Mouse (Mus musculus) liver, embryonic 15.5 days (tissue): ENCODE data around the gene Jpt2. TPM values are rescaled to one million over a fixed set of nuclear protein-coding genes. Genes with fewer than 3 reads are reported as not detected.

Experiments
- ATAC-seq: fragments of 200-750 bp; cut with Nextera tagmentation; 2 replicates; pipeline ENCODE4 v1.8.0; 2017; ENCODE audit warnings: moderate number of reproducible peaks, mild to moderate bottlenecking, moderate library complexity; ENCODE audit not compliant: insufficient read depth
- H3K27ac ChIP-seq: fragments of 300-500 bp; sonication (generic); replicated peaks from 2 replicates; pipeline ENCODE4 v1.5.1; 2015; ENCODE audit warnings: mild to moderate bottlenecking, inconsistent platforms
- H3K27me3 ChIP-seq: fragments of 300-500 bp; sonication (generic); 2 replicates; pipeline ENCODE4 v1.6.1; 2015; ENCODE audit warnings: mild to moderate bottlenecking, inconsistent platforms
- H3K36me3 ChIP-seq: fragments of 300-500 bp; sonication (generic); replicated peaks from 2 replicates; pipeline ENCODE4 v1.6.1; 2015; ENCODE audit warnings: moderate library complexity, mild to moderate bottlenecking, inconsistent platforms
- H3K4me1 ChIP-seq: fragments of 300-500 bp; sonication (generic); replicated peaks from 2 replicates; pipeline ENCODE4 v1.6.1; 2015; ENCODE audit warnings: inconsistent platforms
- H3K4me2 ChIP-seq: fragments of 300-500 bp; sonication (generic); 2 replicates; pipeline ENCODE4 v1.6.1; 2015; ENCODE audit warnings: moderate library complexity, mild to moderate bottlenecking, inconsistent platforms
- H3K4me3 ChIP-seq: fragments of 300-500 bp; sonication (generic); replicated peaks from 2 replicates; pipeline ENCODE4 v1.5.1; 2015; ENCODE audit warnings: mild to moderate bottlenecking, inconsistent platforms
- H3K9ac ChIP-seq: fragments of 300-500 bp; sonication (generic); 2 replicates; pipeline ENCODE4 v1.6.1; 2015; ENCODE audit warnings: moderate library complexity, mild to moderate bottlenecking, inconsistent platforms
- H3K9me3 ChIP-seq: fragments of 300-500 bp; sonication (generic); replicated peaks from 2 replicates; pipeline ENCODE4 v1.6.1; 2016; ENCODE audit warnings: inconsistent platforms
- WGBS: fragments of 180-500 bp; shearing (Covaris S2); methylation state at CpG from one replicate; pipeline ENCODE4 v1.1.7; 2015; ENCODE audit warnings: mixed read lengths; ENCODE audit not compliant: insufficient replicate concordance; 5-methylcytosine and 5-hydroxymethylcytosine counted together
- polyA plus RNA-seq: library from polyadenylated mRNA; unstranded; fragments of >200 nt; fragmentation: Nextera tagmentation; extraction: Ambion mirVana; gene quantifications from 2 replicates; pipeline ENCODE4 v1.2.1, GENCODE M21; 2015

Gene Jpt2
- polyA plus RNA-seq, 1 experiment from 2014 or later: 62.4 TPM

DNA sequence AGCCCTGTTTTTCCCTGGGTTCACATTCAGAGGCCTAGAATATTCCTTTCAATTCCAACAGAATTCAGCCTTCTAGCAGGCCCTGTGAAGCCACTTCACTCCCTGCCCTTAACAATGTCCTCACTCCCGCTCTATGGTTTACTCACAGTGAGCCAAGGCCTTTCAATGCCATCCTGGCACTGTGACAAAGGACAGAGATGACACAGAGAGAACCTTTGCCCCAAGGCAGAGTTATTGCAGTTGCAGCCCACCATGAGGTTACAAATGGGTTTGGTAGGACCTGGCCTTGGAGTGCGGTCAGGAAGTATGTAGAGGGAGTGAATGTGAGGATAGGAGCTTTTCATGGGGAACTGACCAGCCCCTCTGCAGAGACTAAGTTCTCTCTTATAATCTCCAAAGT is 52.9 kb downstream of the Jpt2 start:
- 0 out of 2 replicates have a peak overlapping the region, but pooled peaks have one; percentile 12 for H3K27ac ChIP-seq
- no peak overlapping the region for H3K9ac ChIP-seq
- ATAC-seq: no peak
- H3K4me3 ChIP-seq: no peak overlapping the region
- no peaks in the 10 kb centered on the region for H3K27me3 ChIP-seq
- no peak overlapping the region for H3K4me2 ChIP-seq
- no peaks in the 10 kb centered on the region for H3K9me3 ChIP-seq
- H3K36me3 ChIP-seq: peaks cover 100% of the 10 kb centered on the region
- H3K4me1 ChIP-seq: peaks cover 21% of the 10 kb centered on the region
- WGBS: 90% methylated on average over 2 of the region's 2 CpGs

- Histone ChIP-seq H3K27me3 (no peaks in the 10 kb centered on the region), H3K9ac (0 out of 2 replicates have a peak overlapping the region, but pooled peaks have one; percentile 45), H3K4me3 (no peak overlapping the region), H3K4me1 (peaks cover 44% of the 10 kb centered on the region), H3K4me2 (peak overlapping the region; percentile 69), H3K9me3 (no peaks in the 10 kb centered on the region), H3K36me3 (peaks cover 100% of the 10 kb centered on the region), H3K27ac (peak overlapping the region; percentile 98)
- 88% methylated on average over 9 of the region's 9 CpGs for WGBS
- ATAC-seq: no peak
These were observed 56.7 kb downstream of the Jpt2 start for GRCm38 (mm10) chr17:24903767-24904166.

DNA sequence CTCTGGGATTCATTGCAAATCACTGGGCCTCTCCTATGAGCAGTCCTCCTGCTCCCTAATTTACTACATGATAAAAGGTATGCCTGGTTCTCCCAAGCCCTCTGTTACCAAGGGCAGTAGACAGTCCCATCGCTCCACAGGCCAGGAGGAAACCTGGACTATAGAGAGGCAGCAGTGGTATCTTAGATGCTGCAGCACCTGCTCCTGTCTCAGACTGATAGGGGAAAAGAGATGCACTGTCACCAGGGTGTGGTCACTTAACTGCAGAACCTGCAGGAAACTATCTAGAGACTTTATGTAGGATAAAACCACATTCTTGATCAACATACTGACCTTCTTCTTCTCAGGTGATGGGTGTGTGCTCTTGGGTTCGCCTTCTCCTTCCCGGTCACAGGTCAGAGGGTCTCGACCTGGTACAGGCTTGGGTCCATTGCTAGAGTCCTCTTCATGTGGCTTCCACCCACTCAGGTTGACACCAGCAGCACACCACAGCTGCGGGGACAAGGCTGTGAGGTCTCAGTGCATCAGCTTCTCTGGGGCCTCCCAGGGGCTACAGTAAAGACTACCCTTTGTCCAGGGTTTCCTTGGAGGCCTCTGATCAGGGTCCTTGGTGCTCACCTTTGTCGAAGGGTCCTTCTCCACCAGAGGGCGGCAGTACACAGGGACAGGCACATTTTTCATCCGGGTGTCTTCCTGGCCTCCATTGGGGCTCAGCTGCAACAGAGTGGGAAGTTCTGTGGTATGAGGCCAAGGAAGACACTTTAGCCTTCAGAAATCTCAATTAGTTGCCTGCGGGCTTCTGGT is 57.6 kb downstream of the Jpt2 start:
- peak overlapping the region; percentile 45 for H3K9ac ChIP-seq
- H3K4me3 ChIP-seq: peak overlapping the region; percentile 32
- H3K36me3 ChIP-seq: peaks cover 100% of the 10 kb centered on the region
- H3K9me3 ChIP-seq: no peaks in the 10 kb centered on the region
- H3K4me1 ChIP-seq: peaks cover 53% of the 10 kb centered on the region
- 30% methylated on average over 9 of the region's 9 CpGs for WGBS
- ATAC-seq: peak; percentile 99
- H3K4me2 ChIP-seq: peak overlapping the region; percentile 69
- H3K27ac ChIP-seq: peak overlapping the region; percentile 98
- H3K27me3 ChIP-seq: no peaks in the 10 kb centered on the region

GRCm38 (mm10) chr17:24902124-24902523 is 58.4 kb downstream of the Jpt2 start:
- peak overlapping the region; percentile 40 for H3K9ac ChIP-seq

GRCm38 (mm10) chr17:24900014-24900413 is 60.5 kb downstream of the Jpt2 start:
- Histone ChIP-seq H3K4me3 (no peak overlapping the region), H3K9ac (no peak overlapping the region), H3K27ac (no peak overlapping the region), H3K27me3 (no peaks in the 10 kb centered on the region), H3K4me1 (peaks cover 77% of the 10 kb centered on the region), H3K4me2 (no peak overlapping the region), H3K36me3 (peaks cover 86% of the 10 kb centered on the region), H3K9me3 (no peaks in the 10 kb centered on the region)
- 89% methylated on average over 6 of the region's 6 CpGs for WGBS
- no peak for ATAC-seq

More at GRCm38 (mm10) chr17:24902124-24902523, 58.4 kb downstream of the Jpt2 start:
- no peak for ATAC-seq
- no peaks in the 10 kb centered on the region for H3K27me3 ChIP-seq
- peak overlapping the region; percentile 21; the same call in 1 of the 2 replicates for H3K4me3 ChIP-seq
- H3K4me1 ChIP-seq: peaks cover 61% of the 10 kb centered on the region
- peaks cover 100% of the 10 kb centered on the region for H3K36me3 ChIP-seq
- peak overlapping the region; percentile 69 for H3K4me2 ChIP-seq
- peak overlapping the region; percentile 98 for H3K27ac ChIP-seq
- no peaks in the 10 kb centered on the region for H3K9me3 ChIP-seq
- WGBS: 82% methylated on average over 5 of the region's 5 CpGs

GRCm38 (mm10) chr17:24899153-24899552 is 61.3 kb downstream of the Jpt2 start:
- 80% methylated on average over 5 of the region's 5 CpGs for WGBS

GRCm38 (mm10) chr17:24898041-24898854 is 62.2 kb downstream of the Jpt2 start:
- Histone ChIP-seq H3K9me3 (no peaks in the 10 kb centered on the region), H3K4me2 (peak overlapping the region; percentile 87), H3K4me3 (peak overlapping the region; percentile 95), H3K4me1 (peaks cover 76% of the 10 kb centered on the region), H3K27ac (peak overlapping the region; percentile 89), H3K27me3 (no peaks in the 10 kb centered on the region), H3K36me3 (peaks cover 75% of the 10 kb centered on the region), H3K9ac (0 out of 2 replicates have a peak overlapping the region, but pooled peaks have one; percentile 9)
- no peak for ATAC-seq
- 75% methylated on average over 4 of the region's 4 CpGs for WGBS

More at GRCm38 (mm10) chr17:24899153-24899552, 61.3 kb downstream of the Jpt2 start:
- Histone ChIP-seq H3K4me3 (no peak overlapping the region), H3K4me2 (no peak overlapping the region), H3K27me3 (no peaks in the 10 kb centered on the region), H3K9ac (no peak overlapping the region), H3K4me1 (peaks cover 76% of the 10 kb centered on the region), H3K36me3 (peaks cover 77% of the 10 kb centered on the region), H3K27ac (peak overlapping the region; percentile 38; the same call in 1 of the 2 replicates), H3K9me3 (no peaks in the 10 kb centered on the region)
- ATAC-seq: no peak

- 80% methylated on average over 4 of the region's 4 CpGs for WGBS
- peak overlapping the region; percentile 95 for H3K4me3 ChIP-seq
These were observed 62.9 kb downstream of the Jpt2 start for GRCm38 (mm10) chr17:24897600-24897999.

GRCm38 (mm10) chr17:24896993-24897269 is 63.6 kb downstream of the Jpt2 start:
- H3K9ac ChIP-seq: peak overlapping the region; percentile 92
- no peak for ATAC-seq
- peak overlapping the region; percentile 87 for H3K4me2 ChIP-seq
- peaks cover 68% of the 10 kb centered on the region for H3K4me1 ChIP-seq
- H3K4me3 ChIP-seq: peak overlapping the region; percentile 95
- no peaks in the 10 kb centered on the region for H3K27me3 ChIP-seq
- WGBS: 47% methylated on average over 11 of the region's 11 CpGs
- H3K36me3 ChIP-seq: peaks cover 75% of the 10 kb centered on the region
- peak overlapping the region; percentile 89 for H3K27ac ChIP-seq
- no peaks in the 10 kb centered on the region for H3K9me3 ChIP-seq

More at GRCm38 (mm10) chr17:24897600-24897999, 62.9 kb downstream of the Jpt2 start:
- Histone ChIP-seq H3K9ac (peak overlapping the region; percentile 92; the same call in 1 of the 2 replicates), H3K4me2 (peak overlapping the region; percentile 87), H3K27ac (peak overlapping the region; percentile 89), H3K9me3 (no peaks in the 10 kb centered on the region), H3K36me3 (peaks cover 75% of the 10 kb centered on the region), H3K4me1 (peaks cover 75% of the 10 kb centered on the region), H3K27me3 (no peaks in the 10 kb centered on the region)
- ATAC-seq: no peak

DNA sequence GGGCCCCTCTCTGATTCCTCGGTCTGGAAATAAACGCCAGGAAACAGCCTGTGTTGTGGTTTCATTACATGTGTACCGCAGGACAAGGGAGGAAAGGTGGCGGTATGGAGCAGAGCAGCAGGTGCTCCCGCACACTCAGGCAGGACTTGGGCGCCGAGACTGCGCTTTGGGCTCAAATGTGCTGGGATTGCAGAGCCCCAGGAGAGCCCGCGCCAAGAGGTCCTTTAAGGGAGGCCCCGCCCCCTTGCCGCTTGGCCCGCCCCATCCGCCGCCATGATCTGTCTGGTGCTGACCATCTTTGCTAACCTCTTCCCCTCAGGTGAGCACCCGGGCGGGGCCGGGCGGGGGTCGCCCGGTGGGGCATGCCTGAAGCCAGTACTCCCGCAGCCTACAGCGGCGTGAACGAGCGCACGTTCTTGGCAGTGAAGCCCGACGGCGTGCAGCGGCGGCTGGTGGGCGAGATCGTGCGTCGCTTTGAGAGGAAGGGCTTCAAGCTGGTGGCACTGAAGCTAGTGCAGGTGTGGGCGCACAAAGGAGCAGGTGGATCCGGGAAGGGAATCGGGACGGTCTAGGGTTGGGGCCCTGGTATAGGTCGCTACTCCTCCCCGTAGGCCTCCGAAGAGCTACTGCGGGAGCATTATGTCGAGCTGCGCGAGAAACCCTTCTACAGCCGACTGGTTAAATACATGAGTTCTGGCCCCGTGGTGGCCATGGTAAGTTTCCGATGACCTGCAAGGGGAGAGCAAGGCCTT is 64.1 kb downstream of the Jpt2 start, which contains the start of gene Nme3:
Gene Nme3 (plus strand): TSS at position 260 of the 752 bp plus-strand sequence.
- Histone ChIP-seq H3K4me2 (peak within 1 kb of the TSS; percentile 87), H3K4me3 (peak within 1 kb of the TSS; percentile 95), H3K36me3 (peaks cover 75% of the 10 kb centered on the region), H3K9me3 (no peaks in the 10 kb centered on the region), H3K27me3 (no peaks in the 10 kb centered on the region), H3K9ac (peak within 1 kb of the TSS; percentile 92), H3K4me1 (peaks cover 63% of the 10 kb centered on the region), H3K27ac (peak within 1 kb of the TSS; percentile 89)
- ATAC-seq: peak; percentile 73
- WGBS: 1% methylated on average over 50 of the region's 50 CpGs
